Mouse (Mus musculus): ENCODE data around the gene Il11.

Il11 gene

GRCm38 (mm10) chr7:4783667-4784268 is 1.1 kb upstream of the Il11 start:
- DNase-seq, result no peak

- DNase-seq, result no peak
Measured at GRCm38 (mm10) chr7:4782130-4782529, 529 bp downstream of the Il11 start.

- DNase-seq, result no peak
Measured at GRCm38 (mm10) chr7:4779921-4780320, 2.7 kb downstream of the Il11 start.

GRCm38 (mm10) chr7:4777851-4778637 is 4.6 kb downstream of the Il11 start:
- peak; percentile 88 for DNase-seq

GRCm38 (mm10) chr7:4776861-4777830 is 5.5 kb downstream of the Il11 start:
- peak; percentile 97 for DNase-seq

GRCm38 (mm10) chr7:4776131-4776530 is 6.5 kb downstream of the Il11 start:
- DNase-seq, result peak; percentile 73

GRCm38 (mm10) chr7:4771202-4771601 is 11.5 kb downstream of the Il11 start, which contains the start of gene Fam71e2:
Gene Fam71e2, minus strand, starts transcription at chr7:4771302.
- DNase-seq, result no peak

GRCm38 (mm10) chr7:4764946-4765710 is 17.5 kb downstream of the Il11 start:
- DNase-seq, result peak; percentile 69

GRCm38 (mm10) chr7:4759670-4760069 is 23.0 kb downstream of the Il11 start:
- peak; percentile 79 for DNase-seq

GRCm38 (mm10) chr7:4752821-4753570 is 29.7 kb downstream of the Il11 start, which contains the start of gene Cox6b2:
Gene Cox6b2, minus strand, starts transcription at chr7:4753094.
- peak; percentile 97 for DNase-seq

GRCm38 (mm10) chr7:4751971-4752820 is 30.5 kb downstream of the Il11 start:
- peak; percentile 93 for DNase-seq

GRCm38 (mm10) chr7:4749169-4749568 is 33.5 kb downstream of the Il11 start:
- peak; percentile 82 for DNase-seq

GRCm38 (mm10) chr7:4748321-4748720 is 34.3 kb downstream of the Il11 start:
- DNase-seq, result peak; percentile 81

GRCm38 (mm10) chr7:4747156-4747899 is 35.3 kb downstream of the Il11 start:
- peak; percentile 87 for DNase-seq

- peak; percentile 88 for DNase-seq
Measured at GRCm38 (mm10) chr7:4746326-4746980, 36.2 kb downstream of the Il11 start.

GRCm38 (mm10) chr7:4744886-4745285 is 37.8 kb downstream of the Il11 start:
- peak; percentile 86 for DNase-seq

- DNase-seq, result peak; percentile 74
Measured at GRCm38 (mm10) chr7:4743354-4743753, 39.3 kb downstream of the Il11 start.

GRCm38 (mm10) chr7:4742482-4742819 is 40.2 kb downstream of the Il11 start:
- DNase-seq, result no peak
